In the genomic region with DNA sequence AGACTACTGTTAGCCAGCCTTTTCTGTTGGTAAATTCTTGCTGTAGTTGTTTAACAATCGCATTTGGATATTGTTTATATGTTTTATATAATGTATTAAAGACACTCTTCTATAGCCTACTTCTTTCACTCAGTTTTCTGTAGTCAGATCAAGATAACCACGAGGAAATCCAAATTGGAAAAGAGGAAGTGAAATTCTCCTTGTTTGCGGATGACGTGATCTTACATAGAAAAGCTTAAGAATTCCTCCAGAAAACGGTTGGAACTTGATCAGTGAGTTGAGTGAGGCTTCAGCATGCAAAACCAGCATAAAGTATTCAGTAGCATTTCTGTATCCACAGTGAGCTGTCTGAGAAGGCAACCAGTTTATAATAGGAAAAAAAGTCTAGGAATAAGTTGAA, we compare ENCODE assay signal across 27 mouse cellular contexts. TPM values are rescaled to one million over a fixed set of nuclear protein-coding genes. Genes with fewer than 3 reads are reported as not detected.
DNase-seq lines count a peak whose midpoint lies in the region; ATAC-seq and TF ChIP-seq lines count a peak whose summit lies in the region.
"Had no signal": no experiment of that assay in that cellular context is flagged by ENCODE, and none has a peak within 500 bp of the region (broad histone marks: within the 10 kb centered on the region; RNA-seq: fewer than 3 reads in every experiment).

No protein-coding gene starts in this region.

- DNase-seq in heart, adult 8-10 months (ENCODE audit: low spot score), result peak; percentile 16
- no peak for DNase-seq in heart, postnatal 10 days
- DNase-seq in MEL (ENCODE audit: low read depth, low spot score), result peak; percentile 42
- DNase-seq in ovary, adult 18-20 months (ENCODE audit: low spot score), result no peak
- DNase-seq: adrenal gland, adult 2 months; adrenal gland, postnatal 10 days; adrenal gland, postnatal 36 days; B cell, adult 2 months; cerebellum, adult 11 months; cerebellum, adult 18-20 months; cerebellum, adult 8-10 months; cerebellum, adult 9-11 months; cerebellum, postnatal 14 days; cerebellum, postnatal 36 days had no signal

- peaks cover 0 to 60% of the 10 kb centered on the region in 2 experiments; a peak in 2 of 4 replicates for H3K36me3 ChIP-seq in MEL (ENCODE audit: control insufficient read depth in 1 of 2, insufficient read depth in 2 of 2, low read length in 2 of 2)
- no peaks in the 10 kb centered on the region for H3K36me3 ChIP-seq in kidney, embryonic 16.5 days (ENCODE audit: insufficient read depth, low read length)
- H3K36me3 ChIP-seq: embryonic facial prominence, embryonic 13.5 days; embryonic facial prominence, embryonic 15.5 days; forebrain, embryonic 10.5 days; forebrain, embryonic 12.5 days had no signal

- TF ChIP-seq EP300 in MEL (IDR thresholded peaks at IDR 0.05; ENCODE audit: low read depth in 1 of 2, low read length in 2 of 2), result peak; percentile 25 to 57; a peak in 3 of 4 replicates

- no peak overlapping the region for H3K9ac ChIP-seq in MEL (ENCODE audit: control insufficient read depth, low read depth, low read length, poor library complexity, severe bottlenecking)
- no peak overlapping the region for H3K9ac ChIP-seq in kidney, embryonic 16.5 days (replicated peaks; ENCODE audit: low read length)
- H3K9ac ChIP-seq: embryonic facial prominence, embryonic 13.5 days; embryonic facial prominence, embryonic 15.5 days; forebrain, embryonic 12.5 days had no signal

- H3K27me3 ChIP-seq in MEL (ENCODE audit: control insufficient read depth in 1 of 2, insufficient read depth in 2 of 2, low read length in 2 of 2), result no peaks in the 10 kb centered on the region
- H3K27me3 ChIP-seq in kidney, embryonic 16.5 days (ENCODE audit: insufficient read depth, low read length), result no peaks in the 10 kb centered on the region
- H3K27me3 ChIP-seq: CH12.LX; embryonic facial prominence, embryonic 13.5 days; embryonic facial prominence, embryonic 15.5 days; forebrain, embryonic 12.5 days had no signal

- no peak for TF ChIP-seq CTCF in MEL (IDR thresholded peaks at IDR 0.05 in 2 of 3, conservative IDR thresholded peaks at IDR 0.05 in 1 of 3; ENCODE audit: control insufficient read depth in 1 of 3, insufficient read depth in 1 of 3, low read depth in 2 of 3, low read length in 3 of 3, poor library complexity in 1 of 3, severe bottlenecking in 1 of 3)

- no peak overlapping the region for H3K27ac ChIP-seq in MEL (ENCODE audit: control insufficient read depth, low read depth, low read length)
- no peak overlapping the region for H3K27ac ChIP-seq in kidney, embryonic 16.5 days (ENCODE audit: low read length)
- H3K27ac ChIP-seq: embryonic facial prominence, embryonic 13.5 days; embryonic facial prominence, embryonic 15.5 days; forebrain, embryonic 10.5 days; forebrain, embryonic 12.5 days had no signal

- TF ChIP-seq RAD21 in MEL (IDR thresholded peaks at IDR 0.05; ENCODE audit: low read depth, low read length), result no peak

- H3K9me3 ChIP-seq in MEL (replicated peaks; ENCODE audit: insufficient read depth, low read length), result no peaks in the 10 kb centered on the region
- H3K9me3 ChIP-seq in kidney, embryonic 16.5 days (ENCODE audit: low read length), result no peaks in the 10 kb centered on the region
- H3K9me3 ChIP-seq: embryonic facial prominence, embryonic 13.5 days; embryonic facial prominence, embryonic 15.5 days; forebrain, embryonic 10.5 days; forebrain, embryonic 12.5 days; G1E had no signal

- H3K4me3 ChIP-seq in MEL (ENCODE audit: control insufficient read depth in 1 of 2, insufficient read depth in 1 of 2, low read depth in 2 of 2, low read length in 2 of 2), result no peak overlapping the region
- no peak overlapping the region for H3K4me3 ChIP-seq in kidney, embryonic 16.5 days (ENCODE audit: low read length)
- H3K4me3 ChIP-seq: embryonic facial prominence, embryonic 13.5 days; embryonic facial prominence, embryonic 15.5 days; erythroblast, embryonic 14.5 days; forebrain, embryonic 10.5 days; forebrain, embryonic 12.5 days had no signal

- WGBS in kidney, embryonic 16.5 days, result 86% methylated on average over 5 of the region's 5 CpGs

- H3K4me1 ChIP-seq in MEL (ENCODE audit: control insufficient read depth in 1 of 2, insufficient read depth in 2 of 2, low read length in 2 of 2), result peaks cover 22 to 43% of the 10 kb centered on the region in 2 experiments
- H3K4me1 ChIP-seq in kidney, embryonic 16.5 days (ENCODE audit: insufficient read depth, low read length), result no peaks in the 10 kb centered on the region
- H3K4me1 ChIP-seq: embryonic facial prominence, embryonic 13.5 days; embryonic facial prominence, embryonic 15.5 days had no signal

- ATAC-seq in granulocyte monocyte progenitor cell, adult 5-6 weeks (replicated peaks; ENCODE audit: poor library complexity, severe bottlenecking), result peak; percentile 53
- 0 out of 2 replicates have a peak, but pooled peaks have one; percentile 9 for ATAC-seq in megakaryocyte progenitor cell, adult 5-6 weeks (replicated peaks; ENCODE audit: poor library complexity)
- ATAC-seq in kidney, embryonic 16.5 days (ENCODE audit: low FRiP score, low TSS enrichment), result no peak
- ATAC-seq: CD4-positive, CD25-positive, alpha-beta regulatory T cell, adult 4 months; forebrain, embryonic 14.5 days; forebrain, embryonic 16.5 days had no signal

- H3K79me2 ChIP-seq in MEL (ENCODE audit: control insufficient read depth, insufficient read depth, low read length, poor library complexity), result peaks cover 3% of the 10 kb centered on the region

- TF ChIP-seq POLR2A in MEL (IDR thresholded peaks at IDR 0.05; ENCODE audit: control insufficient read depth in 1 of 2, insufficient read depth in 1 of 2, low read depth in 1 of 2, low read length in 2 of 2, poor library complexity in 1 of 2), result no peak

- no peak overlapping the region for H3K4me2 ChIP-seq in kidney, embryonic 16.5 days (replicated peaks; ENCODE audit: low read depth, low read length)
- H3K4me2 ChIP-seq: embryonic facial prominence, embryonic 13.5 days; embryonic facial prominence, embryonic 15.5 days; forebrain, embryonic 12.5 days had no signal

- intact Hi-C loops in heart, postnatal 10 days (cut with DNase I), result no loop called here

TF ChIP-seq in MEL, 35 proteins besides CTCF, POLR2A, EP300 and RAD21:
- no peak for TF ChIP-seq HCFC1 (IDR thresholded peaks at IDR 0.05; ENCODE audit: low read depth, low read length)
- no peak for TF ChIP-seq SMC3 (IDR thresholded peaks at IDR 0.05; ENCODE audit: low read depth, low read length)
- TF ChIP-seq JUND (IDR thresholded peaks at IDR 0.05; ENCODE audit: low read depth, low read length), result no peak
- TF ChIP-seq MAFK (IDR thresholded peaks at IDR 0.05; ENCODE audit: borderline replicate concordance, low read depth, low read length), result no peak
- TF ChIP-seq TAL1 (IDR thresholded peaks at IDR 0.05; ENCODE audit: low read length), result no peak
- 0 out of 2 replicates have a peak, but pooled peaks have one; percentile 27 for TF ChIP-seq RCOR1 (IDR thresholded peaks at IDR 0.05; ENCODE audit: low read depth, low read length)
- TF ChIP-seq ZKSCAN1 (IDR thresholded peaks at IDR 0.05; ENCODE audit: low read depth, low read length), result no peak
- TF ChIP-seq KAT2A (conservative IDR thresholded peaks at IDR 0.05; ENCODE audit: low read depth, low read length), result no peak
- no peak for TF ChIP-seq E2F4 (IDR thresholded peaks at IDR 0.05; ENCODE audit: borderline replicate concordance, low read depth, low read length)
- TF ChIP-seq GATA1 (IDR thresholded peaks at IDR 0.05; ENCODE audit: low read depth, low read length), result peak; percentile 67; the same call in 1 of the 2 replicates
- 0 out of 2 replicates have a peak, but pooled peaks have one; percentile 46 for TF ChIP-seq ETS1 (IDR thresholded peaks at IDR 0.05; ENCODE audit: low read depth, low read length)
- no peak for TF ChIP-seq ZMIZ1 (IDR thresholded peaks at IDR 0.05; ENCODE audit: low read depth, low read length)
- no peak for TF ChIP-seq TCF12 (IDR thresholded peaks at IDR 0.05; ENCODE audit: low read depth, low read length)

RNA-seq across cellular contexts. Expression of a gene that starts 17.9 kb away (rescaled TPM):
- 10 to 100 TPM; 14.2 to 19.6 (median 17.2) TPM for total RNA-seq in heart, adult 8-10 months (2022)
- total RNA-seq in heart, postnatal 10 days (2021), result 10 to 100 TPM; 14.9 to 18.0 TPM
- total RNA-seq in MEL (2012; rRNA removed), result 14.5 and 17.0 TPM in 2 replicates
- polyA plus RNA-seq in MEL (2012; ENCODE audit: insufficient read depth in 1 of 2, insufficient read length in 2 of 2, low read depth in 1 of 2, low replicate concordance in 2 of 2, missing spikeins in 1 of 2), result 10 to 100 TPM in 1 of 2 experiments, not detected in 1; 16.9 TPM
- total RNA-seq in granulocyte monocyte progenitor cell, adult 5-6 weeks (2014; fragmentation: Nextera tagmentation), result 8.7 and 9.6 TPM in 2 replicates
- total RNA-seq in granulocyte monocyte progenitor cell, adult 5-6 weeks (2017), result 21.1 and 21.5 TPM in 2 replicates
- total RNA-seq in megakaryocyte progenitor cell, adult 5-6 weeks (2015), result 10.2 and 19.1 TPM in 2 replicates
- total RNA-seq in megakaryocyte progenitor cell, adult 5-6 weeks (2017), result 14.0 and 38.9 TPM in 2 replicates
- 18.3 and 20.8 TPM in 2 replicates for polyA plus RNA-seq in kidney, embryonic 16.5 days (2015; fragmentation: Nextera tagmentation; extraction: Ambion mirVana)

RNA-seq across cellular contexts. Expression of a gene that starts 50.5 kb away (rescaled TPM):
- total RNA-seq in heart, adult 8-10 months (2022), result 1 to 10 TPM; 6.9 to 9.2 (median 7.7) TPM
- 10 to 100 TPM; 24.2 to 27.3 TPM for total RNA-seq in heart, postnatal 10 days (2021)
- total RNA-seq in MEL (2012; rRNA removed), result 52.0 and 62.6 TPM in 2 replicates
- polyA plus RNA-seq in MEL (2012; ENCODE audit: insufficient read depth in 1 of 2, insufficient read length in 2 of 2, low read depth in 1 of 2, low replicate concordance in 2 of 2, missing spikeins in 1 of 2), result 10 to 100 TPM in 1 of 2 experiments, not detected in 1; 83.7 TPM
- 23.2 and 34.3 TPM in 2 replicates for total RNA-seq in granulocyte monocyte progenitor cell, adult 5-6 weeks (2014; fragmentation: Nextera tagmentation)
- 16.2 and 18.6 TPM in 2 replicates for total RNA-seq in granulocyte monocyte progenitor cell, adult 5-6 weeks (2017)
- total RNA-seq in megakaryocyte progenitor cell, adult 5-6 weeks (2015), result 25.5 and 33.6 TPM in 2 replicates
- total RNA-seq in megakaryocyte progenitor cell, adult 5-6 weeks (2017), result 16.4 and 19.9 TPM in 2 replicates
- polyA plus RNA-seq in kidney, embryonic 16.5 days (2015; fragmentation: Nextera tagmentation; extraction: Ambion mirVana), result 42.9 and 50.2 TPM in 2 replicates

Comparison
In these comparisons a context has a peak if more than half of its experiments do, and no peak if none do; other contexts are left out.
1. DNase-seq: peak in heart, adult 8-10 months (single experiment) and MEL (single experiment); none in heart, postnatal 10 days (0 of 2) and ovary, adult 18-20 months (single experiment).